Mouse (Mus musculus) embryonic fibroblast, embryonic 13.5 days (primary cell): Measurements from ENCODE around the gene Ank2.

Source experiments
- CTCF ChIP-seq: IDR thresholded peaks from 2 replicates; pipeline ENCODE4 v1.5.1; 2011; ENCODE audit warnings: mild to moderate bottlenecking, control low read depth, low read length, moderate library complexity, borderline replicate concordance; ENCODE audit not compliant: insufficient read depth
- POLR2A ChIP-seq: IDR thresholded peaks from 2 replicates; pipeline ENCODE4 v1.6.1; 2011; ENCODE audit warnings: low read depth, mild to moderate bottlenecking, control low read depth, low read length, moderate library complexity

- TF ChIP-seq CTCF, result no peak
- TF ChIP-seq POLR2A, result no peak
Observed at GRCm38 (mm10) chr3:127113238-127113637, 385.9 kb downstream of the Ank2 start.
